ENCODE assay signal across 8 mouse cellular contexts in genomic region chr13:23584331-23584730, GRCm38 (mm10). TPM values are rescaled to one million over a fixed set of nuclear protein-coding genes. Genes with fewer than 3 reads are reported as not detected.
DNase-seq lines count a peak whose midpoint lies in the region; ATAC-seq and TF ChIP-seq lines count a peak whose summit lies in the region.

No protein-coding gene starts in this region.

- no peak for DNase-seq in left cerebral cortex, adult 2 months (ENCODE audit: extremely low spot score in 1 of 2, low spot score in 2 of 2)
- DNase-seq in left cerebral cortex, adult 8-10 months (ENCODE audit: low spot score in 2 of 2): no peak
- DNase-seq in c-Kit-negative CD71-positive TER-119-positive erythroid progenitor cells, embryonic 14.5 days (ENCODE audit: low read depth, low spot score): peak; percentile 37
- DNase-seq in cerebellum, postnatal 10 days: no peak
- DNase-seq in right cerebral cortex, adult 2 months (ENCODE audit: low spot score in 2 of 2): no peak
- DNase-seq in spleen, adult 12 weeks (ENCODE audit: low spot score): no peak

- no peaks in the 10 kb centered on the region for H3K27me3 ChIP-seq in hindbrain, embryonic 16.5 days (replicated peaks; ENCODE audit: control insufficient read depth, insufficient read depth, low read length)
- no peaks in the 10 kb centered on the region for H3K27me3 ChIP-seq in myocyte (ENCODE audit: control insufficient read depth, insufficient read depth, insufficient read length)

- TF ChIP-seq POLR2A in myocyte (IDR thresholded peaks at IDR 0.05; ENCODE audit: insufficient read length, low read depth): no peak

- peak overlapping the region; percentile 67 for H3K4me3 ChIP-seq in left cerebral cortex, adult 2 months
- peak overlapping the region; percentile 50 for H3K4me3 ChIP-seq in hindbrain, embryonic 16.5 days (ENCODE audit: low read length)
- H3K4me3 ChIP-seq in myocyte: peak overlapping the region; percentile 33

- H3K36me3 ChIP-seq in hindbrain, embryonic 16.5 days (ENCODE audit: control insufficient read depth, insufficient read depth, low read length): no peaks in the 10 kb centered on the region
- H3K36me3 ChIP-seq in myocyte (ENCODE audit: control insufficient read depth, insufficient read depth): no peaks in the 10 kb centered on the region

- no peak for ATAC-seq in hindbrain, embryonic 16.5 days

- H3K4me1 ChIP-seq in hindbrain, embryonic 16.5 days (ENCODE audit: control insufficient read depth, insufficient read depth, low read depth, low read length): peaks cover 18% of the 10 kb centered on the region

- intact Hi-C loops in left cerebral cortex, adult 2 months (cut with DNase I): loop anchor here (5.0 to 10.0 kb wide), 4 partner anchors 113 to 1867 kb away; partner anchors contain the start of genes Hist1h1a, Hist1h1b, Hist1h1t and Hist1h2ai

- TF ChIP-seq CTCF in left cerebral cortex, adult 2 months (IDR thresholded peaks at IDR 0.05): no peak

- peak overlapping the region; percentile 66 for H3K4me2 ChIP-seq in hindbrain, embryonic 16.5 days (ENCODE audit: low read length)
- H3K4me2 ChIP-seq in myocyte (ENCODE audit: low read depth): peak overlapping the region; percentile 96

- H3K79me2 ChIP-seq in myocyte (ENCODE audit: control insufficient read depth, insufficient read depth): no peaks in the 10 kb centered on the region

- H3ac ChIP-seq in myocyte (ENCODE audit: control insufficient read depth, insufficient read length): no peak overlapping the region

- no peaks in the 10 kb centered on the region for H3K9me3 ChIP-seq in hindbrain, embryonic 16.5 days (ENCODE audit: control insufficient read depth, low read length)

- H3K9ac ChIP-seq in hindbrain, embryonic 16.5 days (ENCODE audit: low read depth, low read length): peak overlapping the region; percentile 14; the same call in 1 of the 2 replicates

- peak overlapping the region; percentile 82 for H3K27ac ChIP-seq in left cerebral cortex, adult 2 months
- peak overlapping the region; percentile 55 for H3K27ac ChIP-seq in hindbrain, embryonic 16.5 days (ENCODE audit: low read depth, low read length)

TF ChIP-seq in myocyte, 11 proteins besides CTCF, POLR2A, EP300 and RAD21:
- TF ChIP-seq MYOD1 (IDR thresholded peaks at IDR 0.05; ENCODE audit: control insufficient read depth in 1 of 3, insufficient read length in 2 of 3, low read depth in 2 of 3): no peak
- no peak for TF ChIP-seq MAX (IDR thresholded peaks at IDR 0.05; ENCODE audit: low read depth)
- no peak for TF ChIP-seq REST (IDR thresholded peaks at IDR 0.05; ENCODE audit: insufficient read depth, insufficient read length)
- no peak for TF ChIP-seq TCF3 (IDR thresholded peaks at IDR 0.05; ENCODE audit: insufficient read length, low read depth)
- no peak for TF ChIP-seq E2F4 (IDR thresholded peaks at IDR 0.05; ENCODE audit: insufficient read depth)
- TF ChIP-seq TCF12 (IDR thresholded peaks at IDR 0.05; ENCODE audit: insufficient read depth, poor library complexity, severe bottlenecking): no peak
- no peak for TF ChIP-seq CEBPB (IDR thresholded peaks at IDR 0.05; ENCODE audit: insufficient read depth, poor library complexity, severe bottlenecking)
- no peak for TF ChIP-seq USF1 (IDR thresholded peaks at IDR 0.05; ENCODE audit: low read depth)
- TF ChIP-seq POLR2AphosphoS2 (IDR thresholded peaks at IDR 0.05; ENCODE audit: insufficient read length, low read depth): no peak
- TF ChIP-seq SRF (IDR thresholded peaks at IDR 0.05; ENCODE audit: control insufficient read depth, insufficient read length, low read depth): no peak
- no peak for TF ChIP-seq MYOG (IDR thresholded peaks at IDR 0.05; ENCODE audit: control insufficient read depth in 1 of 3, insufficient read depth in 1 of 3, insufficient read length in 2 of 3, low read depth in 2 of 3)
TF ChIP-seq in myocyte: peak in this region for 0.

RNA-seq across cellular contexts. Expression of gene Hist1h4d, which starts 2.9 kb away (rescaled TPM):
- 100 to 1,000 TPM; 141 to 157 TPM for total RNA-seq in left cerebral cortex, adult 2 months (2021)
- total RNA-seq in left cerebral cortex, adult 8-10 months (2022): 100 to 1,000 TPM; 126 to 155 (median 139) TPM
- polyA plus RNA-seq in hindbrain, embryonic 16.5 days (2015; fragmentation: Nextera tagmentation; extraction: Ambion mirVana): 27.6 and 30.0 TPM in 2 replicates
- 1.8 TPM for polyA plus RNA-seq in myocyte (2012; fragmentation: generic; extraction: Trizol)

RNA-seq across cellular contexts. Expression of gene Hist1h3d, which starts 8.8 kb away (rescaled TPM):
- total RNA-seq in left cerebral cortex, adult 2 months (2021): 1 to 10 TPM; 6.9 to 9.9 TPM
- 10 to 100 TPM in 2 of 4 experiments, 1 to 10 TPM in 2; 8.9 to 11.8 (median 10.0) TPM for total RNA-seq in left cerebral cortex, adult 8-10 months (2022)
- polyA plus RNA-seq in hindbrain, embryonic 16.5 days (2015; fragmentation: Nextera tagmentation; extraction: Ambion mirVana): 0.85 and 1.3 TPM in 2 replicates
- 2.5 TPM for polyA plus RNA-seq in myocyte (2012; fragmentation: generic; extraction: Trizol)

RNA-seq across cellular contexts. Expression of gene Hist1h2ad, which starts 10.2 kb away (rescaled TPM):
- 1 to 10 TPM; 3.8 to 9.0 TPM for total RNA-seq in left cerebral cortex, adult 2 months (2021)
- 1 to 10 TPM; 1.3 to 6.6 (median 3.8) TPM for total RNA-seq in left cerebral cortex, adult 8-10 months (2022)
- 0.57 and 1.3 TPM in 2 replicates for polyA plus RNA-seq in hindbrain, embryonic 16.5 days (2015; fragmentation: Nextera tagmentation; extraction: Ambion mirVana)
- polyA plus RNA-seq in myocyte (2012; fragmentation: generic; extraction: Trizol): 1.6 TPM

RNA-seq across cellular contexts. Expression of gene Hist1h2bf, which starts 10.3 kb away (rescaled TPM):
- total RNA-seq in left cerebral cortex, adult 2 months (2021): 10 to 100 TPM; 19.7 to 24.1 TPM
- 10 to 100 TPM; 23.0 to 26.4 (median 24.2) TPM for total RNA-seq in left cerebral cortex, adult 8-10 months (2022)
- 0.44 and 0.67 TPM in 2 replicates for polyA plus RNA-seq in hindbrain, embryonic 16.5 days (2015; fragmentation: Nextera tagmentation; extraction: Ambion mirVana)
- polyA plus RNA-seq in myocyte (2012; fragmentation: generic; extraction: Trizol): 2.1 TPM

RNA-seq across cellular contexts. Expression of gene Hist1h2bg, which starts 13.1 kb away (rescaled TPM):
- total RNA-seq in left cerebral cortex, adult 2 months (2021): 10 to 100 TPM; 68.0 to 71.2 TPM
- total RNA-seq in left cerebral cortex, adult 8-10 months (2022): 10 to 100 TPM; 60.3 to 72.4 (median 70.0) TPM
- 0.79 and 1.4 TPM in 2 replicates for polyA plus RNA-seq in hindbrain, embryonic 16.5 days (2015; fragmentation: Nextera tagmentation; extraction: Ambion mirVana)
- 7.8 TPM for polyA plus RNA-seq in myocyte (2012; fragmentation: generic; extraction: Trizol)
